Mouse (Mus musculus) embryonic facial prominence, embryonic 11.5 days (tissue): ENCODE data around the gene Igflr1. TPM values are rescaled to one million over a fixed set of nuclear protein-coding genes. Genes with fewer than 3 reads are reported as not detected.

Experiments
- ATAC-seq: fragments of 200-750 bp; cut with Nextera tagmentation; replicated peaks from 2 replicates; pipeline ENCODE4 v1.8.0; 2017; ENCODE audit warnings: low read depth; ENCODE audit not compliant: insufficient number of reproducible peaks, low FRiP score, low TSS enrichment
- DNase-seq: peaks from one replicate; pipeline ENCODE4 v3.0.0-alpha.2; 2015; ENCODE audit warnings: low spot score
- H3K27ac ChIP-seq: fragments of 300-500 bp; sonication (generic); replicated peaks from 2 replicates; pipeline ENCODE4 v1.5.1; 2014; ENCODE audit warnings: mild to moderate bottlenecking, low read depth, low read length, control low read depth
- H3K27me3 ChIP-seq: fragments of 300-500 bp; sonication (generic); 2 replicates; pipeline ENCODE4 v1.6.1; 2014; ENCODE audit warnings: mild to moderate bottlenecking, low read length, moderate library complexity, mixed read lengths; ENCODE audit not compliant: control insufficient read depth, insufficient read depth
- H3K36me3 ChIP-seq: fragments of 300-500 bp; sonication (generic); replicated peaks from 2 replicates; pipeline ENCODE4 v1.6.1; 2014; ENCODE audit warnings: low read depth, mild to moderate bottlenecking, low read length, moderate library complexity, mixed read lengths; ENCODE audit not compliant: control insufficient read depth, insufficient read depth
- H3K4me1 ChIP-seq: fragments of 300-500 bp; sonication (generic); 2 replicates; pipeline ENCODE4 v1.6.1; 2014; ENCODE audit warnings: low read length, mixed read lengths; ENCODE audit not compliant: control insufficient read depth, insufficient read depth
- H3K4me2 ChIP-seq: fragments of 300-500 bp; sonication (generic); 2 replicates; pipeline ENCODE4 v1.6.1; 2014; ENCODE audit warnings: low read depth, mild to moderate bottlenecking, control low read depth, low read length, moderate library complexity
- H3K4me3 ChIP-seq: fragments of 300-500 bp; sonication (generic); 2 replicates; pipeline ENCODE4 v1.5.1; 2014; ENCODE audit warnings: low read depth, low read length, control low read depth
- H3K9ac ChIP-seq: fragments of 300-500 bp; sonication (generic); replicated peaks from 2 replicates; pipeline ENCODE4 v1.6.1; 2014; ENCODE audit warnings: mild to moderate bottlenecking, control low read depth, low read length
- H3K9me3 ChIP-seq: fragments of 300-500 bp; sonication (generic); replicated peaks from 2 replicates; pipeline ENCODE4 v1.6.1; 2016; ENCODE audit warnings: mild to moderate bottlenecking, low read length, inconsistent platforms, mixed read lengths; ENCODE audit not compliant: control insufficient read depth
- WGBS: fragments of 180-500 bp; shearing (Covaris S2); extraction: QIAGEN DNeasy Blood & Tissue Kit; methylation state at CpG from one replicate; pipeline ENCODE4 v1.1.7; 2014; 5-methylcytosine and 5-hydroxymethylcytosine counted together
- polyA plus RNA-seq: library from polyadenylated mRNA; unstranded; fragments of >200 nt; fragmentation: Nextera tagmentation; extraction: Ambion mirVana; gene quantifications from 2 replicates; pipeline ENCODE4 v1.2.1, GENCODE M21; 2014

The Igflr1 gene
- polyA plus RNA-seq, 1 experiment from 2014 or later = 2.9 TPM

DNA sequence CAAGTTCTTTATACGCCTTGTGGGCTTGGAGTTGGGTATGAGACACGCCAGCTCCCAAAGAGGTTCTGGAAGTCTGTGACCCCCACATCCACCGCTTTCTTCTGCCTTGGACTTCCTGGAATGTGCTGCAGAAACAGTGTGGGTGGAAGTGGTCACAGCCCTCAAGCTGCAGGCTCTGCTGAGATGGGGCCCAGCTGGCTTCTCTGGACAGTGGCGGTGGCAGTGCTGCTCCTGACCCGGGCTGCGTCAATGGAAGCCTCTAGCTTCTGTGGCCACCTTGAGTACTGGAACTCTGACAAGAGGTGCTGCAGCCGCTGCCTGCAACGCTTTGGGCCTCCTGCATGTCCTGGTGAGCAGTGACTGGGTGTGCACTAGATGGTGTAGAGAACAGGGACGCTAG is 806 bp downstream of the Igflr1 start:
- Histone ChIP-seq H3K27me3 (no peaks in the 10 kb centered on the region), H3K9me3 (no peaks in the 10 kb centered on the region), H3K9ac (no peak overlapping the region), H3K4me3 (no peak overlapping the region), H3K4me1 (no peaks in the 10 kb centered on the region), H3K4me2 (no peak overlapping the region), H3K27ac (no peak overlapping the region), H3K36me3 (peaks cover 8% of the 10 kb centered on the region)
- no peak for DNase-seq
- ATAC-seq = no peak
- 84% methylated on average over 9 of the region's 9 CpGs for WGBS

DNA sequence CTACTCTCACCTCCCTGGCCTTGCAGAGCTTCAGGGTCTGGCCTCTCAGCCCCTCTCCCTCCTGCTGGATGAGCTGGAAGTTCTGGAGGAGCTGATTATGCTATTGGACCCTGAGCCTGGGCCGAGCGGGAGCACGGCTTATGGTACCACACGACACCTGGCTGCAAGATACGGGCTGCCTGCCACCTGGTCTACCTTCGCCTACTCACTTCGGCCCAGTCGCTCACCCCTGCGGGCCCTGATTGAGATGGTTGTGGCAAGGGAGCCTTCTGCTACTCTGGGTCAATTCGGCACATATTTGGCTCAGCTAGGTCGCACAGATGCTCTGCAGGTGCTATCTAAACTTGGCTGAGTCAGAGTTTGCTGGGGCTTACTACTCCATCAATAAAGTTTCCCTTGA is 2.3 kb downstream of the Igflr1 start:
- Histone ChIP-seq H3K36me3 (peaks cover 13% of the 10 kb centered on the region), H3K27ac (no peak overlapping the region), H3K4me3 (no peak overlapping the region), H3K9me3 (no peaks in the 10 kb centered on the region), H3K27me3 (no peaks in the 10 kb centered on the region), H3K4me1 (no peaks in the 10 kb centered on the region), H3K9ac (no peak overlapping the region), H3K4me2 (no peak overlapping the region)
- ATAC-seq (no peak), DNase-seq (no peak)
- WGBS = 94% methylated on average over 11 of the region's 11 CpGs

DNA sequence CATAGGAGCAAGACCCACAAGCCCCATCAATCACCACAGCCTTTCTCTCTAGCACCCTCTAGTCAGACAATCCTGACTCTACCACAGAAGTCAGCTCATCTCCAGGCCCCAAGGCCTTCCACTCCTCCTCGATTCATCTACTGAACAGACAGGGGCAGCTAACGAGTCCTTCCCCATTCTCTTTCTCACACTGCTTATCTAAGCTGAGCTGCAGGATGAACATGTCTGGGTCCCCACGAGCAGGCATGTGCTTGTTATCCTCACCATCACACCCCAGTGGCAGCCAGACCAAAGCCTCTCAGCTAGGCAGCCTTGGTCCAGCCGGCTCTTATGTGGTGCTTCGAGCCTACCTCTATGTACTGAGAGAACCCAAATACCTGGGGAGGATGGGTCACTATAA is 7.2 kb downstream of the Igflr1 start:
- Histone ChIP-seq H3K36me3 (peaks cover 36% of the 10 kb centered on the region), H3K4me2 (no peak overlapping the region), H3K27ac (no peak overlapping the region), H3K4me1 (no peaks in the 10 kb centered on the region), H3K27me3 (no peaks in the 10 kb centered on the region), H3K9ac (no peak overlapping the region), H3K9me3 (no peaks in the 10 kb centered on the region), H3K4me3 (no peak overlapping the region)
- WGBS = 95% methylated on average over 5 of the region's 5 CpGs
- no peak for DNase-seq
- no peak for ATAC-seq

DNA sequence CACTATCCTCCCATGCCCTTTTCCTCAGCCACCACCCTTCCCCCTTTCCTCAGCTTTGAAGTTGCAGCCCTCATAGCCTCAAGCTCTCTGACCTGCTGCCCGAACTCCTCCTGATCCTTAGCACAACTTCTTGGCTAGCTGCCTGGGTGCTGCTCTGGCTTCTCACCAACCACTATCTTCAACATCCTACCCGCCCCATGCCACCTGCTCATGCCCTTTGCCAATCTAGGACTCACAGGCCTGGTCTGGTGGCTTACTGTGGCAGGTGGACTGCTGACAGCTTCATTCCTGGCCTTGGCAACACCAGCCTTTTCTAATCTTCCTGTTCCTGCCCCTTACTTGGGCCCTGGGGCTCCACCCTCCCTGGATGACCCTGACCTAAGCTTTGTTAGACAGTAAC is 7.7 kb downstream of the Igflr1 start:
- no peak for ATAC-seq
- no peak for DNase-seq
- Histone ChIP-seq H3K36me3 (peaks cover 36% of the 10 kb centered on the region), H3K9ac (no peak overlapping the region), H3K4me1 (no peaks in the 10 kb centered on the region), H3K27ac (no peak overlapping the region), H3K9me3 (no peaks in the 10 kb centered on the region), H3K4me2 (no peak overlapping the region), H3K27me3 (no peaks in the 10 kb centered on the region), H3K4me3 (no peak overlapping the region)
- WGBS = 72% methylated on average over 2 of the region's 2 CpGs

DNA sequence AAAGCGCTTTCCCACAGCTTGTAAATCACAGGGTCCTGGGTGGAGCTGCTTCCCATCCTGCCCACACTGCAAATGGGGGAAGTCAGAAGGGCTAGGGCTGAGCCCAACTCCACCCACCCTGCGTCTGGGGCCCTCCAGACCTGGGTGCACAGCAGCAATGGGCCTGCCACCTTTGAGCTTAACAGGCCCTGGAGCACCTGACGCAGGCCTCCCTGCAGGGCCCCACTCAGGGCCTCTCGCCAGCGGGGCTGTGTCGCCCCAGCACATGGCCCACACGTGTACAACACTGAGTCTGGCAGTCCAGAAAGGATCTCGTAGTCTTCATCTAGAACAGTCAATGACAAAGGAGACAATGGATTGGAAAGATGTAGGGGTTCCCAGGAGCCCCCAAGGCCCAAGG is 14.7 kb downstream of the Igflr1 start:
- no peak for ATAC-seq
- 93% methylated on average over 8 of the region's 8 CpGs for WGBS
- Histone ChIP-seq H3K4me1 (no peaks in the 10 kb centered on the region), H3K27ac (no peak overlapping the region), H3K27me3 (no peaks in the 10 kb centered on the region), H3K9ac (no peak overlapping the region), H3K4me3 (no peak overlapping the region), H3K36me3 (peaks cover 45% of the 10 kb centered on the region), H3K4me2 (no peak overlapping the region), H3K9me3 (no peaks in the 10 kb centered on the region)
- DNase-seq = no peak

DNA sequence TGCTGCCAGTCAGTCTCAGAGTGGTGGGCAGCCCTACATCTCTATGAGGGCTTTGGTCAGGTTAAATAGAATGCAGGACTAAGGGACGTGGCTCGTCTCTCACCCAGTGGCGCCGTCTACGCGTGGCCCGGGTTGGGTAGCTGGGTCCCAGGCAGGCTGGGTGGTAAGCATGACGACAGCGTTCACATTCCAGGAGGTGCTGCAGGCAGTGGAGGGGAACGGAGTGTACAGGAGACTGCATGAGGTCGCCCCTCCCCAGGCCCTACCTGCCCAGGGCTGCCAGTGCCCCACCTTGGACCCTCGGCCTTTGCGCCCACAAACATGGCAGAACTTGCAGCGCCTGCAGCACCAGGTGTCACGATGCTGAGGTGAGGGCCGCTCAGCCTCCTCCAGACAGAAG is 16.3 kb downstream of the Igflr1 start:
- H3K27me3 ChIP-seq = no peaks in the 10 kb centered on the region
- ATAC-seq (no peak), DNase-seq (no peak)
- 96% methylated on average over 16 of the region's 16 CpGs for WGBS
- H3K9ac ChIP-seq = no peak overlapping the region
- no peaks in the 10 kb centered on the region for H3K4me1 ChIP-seq
- peaks cover 41% of the 10 kb centered on the region for H3K36me3 ChIP-seq
- H3K9me3 ChIP-seq = no peaks in the 10 kb centered on the region
- H3K4me2 ChIP-seq = no peak overlapping the region
- H3K27ac ChIP-seq = no peak overlapping the region
- H3K4me3 ChIP-seq = no peak overlapping the region

DNA sequence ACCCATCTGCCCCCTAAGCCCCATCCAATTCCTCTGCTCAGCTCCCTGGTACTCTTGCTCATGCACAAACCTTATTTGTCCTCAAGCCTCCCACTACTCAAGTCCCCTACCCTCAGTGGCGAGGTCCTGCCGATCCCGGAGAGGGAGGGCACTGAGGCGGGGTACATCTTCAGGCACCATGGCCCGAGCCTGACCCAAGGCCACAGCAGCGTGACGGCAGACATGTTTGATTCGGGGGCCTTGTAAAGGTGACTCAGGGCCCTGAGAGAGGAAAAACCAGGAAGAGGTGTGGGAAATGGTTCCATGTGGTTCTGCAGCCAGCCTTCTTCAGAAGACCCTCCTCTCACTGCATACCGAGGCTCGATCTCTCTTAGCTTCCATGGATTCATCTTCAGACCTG is 19.1 kb downstream of the Igflr1 start:
- Histone ChIP-seq H3K4me3 (no peak overlapping the region), H3K36me3 (peaks cover 31% of the 10 kb centered on the region), H3K9ac (no peak overlapping the region)

DNA sequence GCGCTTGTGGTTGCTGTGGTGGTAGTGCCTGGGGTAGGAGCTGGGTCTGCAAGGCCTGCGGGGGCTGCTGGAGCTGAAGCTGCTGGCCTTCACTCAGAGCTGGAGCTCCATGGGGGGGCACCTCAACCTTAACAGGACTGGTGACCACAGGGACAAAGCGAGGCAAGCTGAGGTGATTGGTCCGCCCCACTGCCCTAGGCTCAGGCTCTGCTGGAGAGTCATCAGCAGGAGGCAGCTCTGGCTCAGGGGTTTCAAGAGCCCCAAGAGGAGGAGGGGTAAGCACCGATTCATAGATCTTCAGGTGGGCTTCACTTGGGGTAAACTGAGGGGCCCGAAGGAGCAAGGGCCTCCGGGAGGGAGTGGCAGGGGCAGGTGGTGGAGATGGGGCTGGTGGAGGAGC is 19.9 kb downstream of the Igflr1 start:
- WGBS = 96% methylated on average over 7 of the region's 7 CpGs
- ATAC-seq (no peak), DNase-seq (no peak)
- Histone ChIP-seq H3K9ac (no peak overlapping the region), H3K27ac (no peak overlapping the region), H3K4me1 (no peaks in the 10 kb centered on the region; the same call in none of the 2 replicates), H3K36me3 (peaks cover 24% of the 10 kb centered on the region), H3K4me2 (no peak overlapping the region), H3K4me3 (no peak overlapping the region), H3K9me3 (no peaks in the 10 kb centered on the region), H3K27me3 (no peaks in the 10 kb centered on the region)

More for the DNA sequence above, 19.1 kb downstream of the Igflr1 start:
- H3K4me2 ChIP-seq = no peak overlapping the region
- H3K9me3 ChIP-seq = no peaks in the 10 kb centered on the region
- H3K27ac ChIP-seq = no peak overlapping the region
- ATAC-seq (no peak), DNase-seq (no peak)
- 94% methylated on average over 10 of the region's 10 CpGs for WGBS
- no peaks in the 10 kb centered on the region; the same call in 1 of the 2 replicates for H3K4me1 ChIP-seq
- H3K27me3 ChIP-seq = no peaks in the 10 kb centered on the region
